Mouse (Mus musculus): ENCODE data around the gene Stk11.
A peak's percentile ranks its signal among the peaks of the same experiment; 100 is the strongest.

The Stk11 gene

DNA sequence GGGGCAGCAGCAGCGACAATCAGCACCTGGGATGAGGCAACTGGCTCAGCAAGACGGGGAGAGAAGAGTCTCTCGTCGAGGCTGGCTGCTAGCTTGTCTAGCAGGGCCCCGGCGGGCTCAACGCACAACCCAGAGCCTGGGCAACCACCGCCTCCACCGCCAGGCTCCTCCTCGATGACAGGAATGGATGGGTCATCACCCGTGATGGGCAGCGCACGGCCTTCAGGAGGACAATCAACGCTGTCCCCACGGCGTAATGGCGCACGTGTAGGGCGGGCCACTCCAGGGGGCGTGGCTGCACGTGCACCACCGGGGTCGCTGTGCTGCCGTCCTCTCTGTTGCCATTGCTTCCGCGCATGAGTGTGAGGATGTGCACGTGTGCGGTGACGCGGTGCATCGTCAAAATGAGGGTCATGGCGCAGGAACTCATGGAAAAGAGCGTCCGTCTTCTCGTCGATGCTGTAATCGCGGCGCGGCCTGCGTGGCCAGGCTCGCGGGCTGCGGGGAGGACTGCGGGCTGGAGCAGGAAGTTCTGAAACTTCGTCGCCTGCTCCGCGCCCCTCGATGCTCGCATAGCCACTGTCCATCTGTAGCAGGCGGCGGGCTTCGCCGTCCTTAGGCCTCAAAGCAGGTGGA is 15.8 kb downstream of the Stk11 start:
- peak; percentile 86 for DNase-seq (ENCODE audit: low spot score)

DNA sequence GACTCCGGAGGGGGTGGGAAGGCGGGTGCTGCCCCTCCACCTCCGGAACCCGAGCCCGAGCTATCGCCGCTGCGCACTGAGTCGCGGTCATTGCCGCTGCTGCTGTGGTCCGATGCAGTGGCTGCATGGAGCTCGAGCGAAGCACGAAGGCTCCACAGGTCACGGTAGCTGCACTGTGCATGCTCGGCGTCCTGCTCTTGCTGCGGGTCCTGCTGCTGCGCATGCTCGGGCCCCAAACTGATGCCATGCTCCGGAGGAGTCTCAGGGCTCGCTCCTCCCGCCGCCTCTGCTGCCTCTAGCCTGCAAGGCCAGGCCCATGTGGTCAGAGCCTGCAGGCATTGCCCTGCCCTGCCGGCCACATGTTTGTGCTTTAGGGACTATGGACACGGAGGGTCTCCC is 16.3 kb downstream of the Stk11 start:
- DNase-seq (ENCODE audit: low spot score) = peak; percentile 58

DNA sequence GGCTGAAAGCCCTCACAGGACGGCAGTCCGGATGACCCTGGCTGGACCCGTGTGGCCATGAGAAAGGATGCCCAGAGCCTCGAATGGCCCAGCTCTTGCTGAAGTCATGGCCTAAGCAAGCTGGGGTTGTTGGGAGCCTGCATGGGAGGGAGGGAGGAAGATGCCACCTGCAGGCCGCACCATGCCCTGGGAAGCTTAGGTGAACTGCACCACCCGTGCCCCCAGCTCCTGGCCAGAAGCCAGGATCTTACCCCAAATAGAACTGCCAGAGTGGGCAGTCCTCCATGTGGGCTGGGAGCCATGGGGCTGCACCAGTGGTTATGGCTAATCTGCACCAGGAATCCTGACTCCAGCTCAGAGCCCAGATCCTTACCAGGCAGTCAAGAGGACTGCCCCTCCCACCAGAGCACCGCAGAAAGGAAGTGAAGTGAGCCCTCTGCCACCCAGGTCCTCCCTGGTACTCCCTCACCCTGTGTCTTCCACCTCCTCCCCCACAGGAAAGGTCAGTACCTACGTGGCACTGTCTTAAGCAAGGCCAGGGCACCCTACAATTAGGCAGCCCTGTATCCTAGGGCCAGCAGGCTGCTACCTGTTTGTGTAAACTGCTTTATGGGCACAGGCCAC is 17.7 kb downstream of the Stk11 start:
- DNase-seq (ENCODE audit: low spot score) = no peak

DNA sequence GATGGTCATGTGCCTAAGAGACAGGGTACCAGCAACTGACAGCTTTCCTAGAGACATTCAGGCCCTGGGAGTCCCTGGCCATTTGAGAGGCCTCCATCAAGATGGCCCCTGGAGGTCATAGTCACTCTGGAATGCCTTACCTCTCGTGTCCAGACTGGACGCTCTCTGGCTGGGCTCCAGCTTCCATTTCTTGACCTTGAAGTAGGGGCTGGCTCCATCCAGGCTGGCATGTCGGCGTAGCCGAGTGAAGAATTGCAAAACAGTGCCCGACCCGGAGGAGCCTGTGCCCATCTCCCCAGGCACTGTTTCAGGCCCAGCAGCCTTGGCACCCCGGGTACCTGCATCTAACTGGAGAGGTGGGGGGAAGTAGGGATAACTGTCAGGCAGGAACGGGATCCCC is 18.8 kb downstream of the Stk11 start:
- DNase-seq (ENCODE audit: low spot score) = no peak

DNA sequence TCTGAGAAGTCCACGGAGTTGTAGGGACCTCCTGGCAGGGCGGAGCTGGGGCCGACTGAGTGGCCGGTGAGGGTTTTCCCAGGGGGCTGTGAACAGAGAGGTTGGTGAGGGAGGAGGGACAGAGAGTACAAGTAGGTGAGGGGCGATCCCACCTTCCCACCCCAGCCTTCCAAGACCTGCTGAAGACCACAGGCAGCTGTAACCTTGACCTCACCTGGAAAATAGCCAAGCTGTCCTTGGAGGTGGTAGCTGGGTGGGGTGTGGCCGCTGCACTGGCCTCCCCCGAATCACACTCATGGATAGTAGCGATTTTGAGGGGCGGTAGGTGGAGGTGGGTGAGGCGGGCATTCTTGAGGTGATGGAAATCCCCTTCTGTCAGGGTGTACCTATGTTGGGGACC is 19.6 kb downstream of the Stk11 start:
- DNase-seq (ENCODE audit: low spot score) = no peak

DNA sequence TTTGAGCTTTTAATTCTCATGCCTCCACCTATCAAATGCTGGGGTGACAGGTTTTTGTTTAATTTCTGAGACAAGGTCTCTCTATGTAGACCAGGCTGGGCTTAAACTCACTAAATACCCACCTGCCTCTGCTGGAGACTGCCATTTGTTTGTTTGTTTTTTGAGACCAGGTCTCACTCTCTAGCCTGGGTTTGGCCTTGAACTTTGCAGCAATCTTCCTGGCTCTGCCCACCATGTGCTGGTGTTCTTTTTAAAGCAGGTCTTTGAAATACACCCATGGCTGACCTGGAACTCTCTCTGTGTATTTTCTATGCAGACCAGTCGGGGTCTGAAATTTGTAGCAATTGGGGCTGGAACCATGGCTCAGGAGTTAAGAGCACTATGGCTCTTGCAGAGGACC is 20.0 kb downstream of the Stk11 start:
- DNase-seq (ENCODE audit: low spot score) = no peak

DNA sequence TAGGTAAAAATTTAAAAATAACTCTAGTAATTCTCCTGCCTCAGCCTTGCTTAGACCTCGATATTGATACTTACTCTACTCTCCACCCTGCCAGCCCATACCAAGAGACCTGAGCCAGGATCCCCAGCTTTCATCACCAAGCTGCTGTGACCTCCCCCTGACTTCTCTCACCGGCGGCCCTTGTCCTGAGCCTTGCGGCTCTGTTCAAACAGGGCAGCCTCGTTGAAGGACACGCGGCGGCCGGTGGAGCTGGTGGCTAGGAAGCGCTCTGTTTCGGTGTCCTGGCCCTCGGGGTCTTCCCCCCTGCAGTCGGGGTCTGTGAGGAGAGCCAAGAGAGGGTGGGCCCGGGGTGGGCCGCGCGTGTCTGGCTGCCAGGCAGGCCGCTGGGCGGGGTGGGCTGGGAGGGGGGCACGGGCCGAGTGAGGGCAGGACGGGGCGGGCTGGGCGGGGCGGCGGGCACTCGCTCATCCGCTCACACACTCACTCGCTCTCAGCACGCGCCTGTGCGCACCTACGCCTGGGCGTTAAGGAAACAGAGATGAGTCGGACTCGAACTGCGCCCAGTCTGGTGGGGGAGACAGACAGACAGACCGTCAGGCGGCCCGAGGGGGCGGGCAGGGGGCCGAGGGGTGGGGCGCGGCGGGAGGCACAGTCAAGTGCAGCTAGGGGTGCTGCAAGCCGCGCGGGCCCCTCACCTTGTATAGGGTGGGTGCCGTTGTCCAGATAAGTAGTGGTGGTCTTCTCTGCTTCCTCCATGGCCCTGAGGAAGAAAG is 20.8 kb downstream of the Stk11 start:
- no peak for DNase-seq (ENCODE audit: low spot score)

DNA sequence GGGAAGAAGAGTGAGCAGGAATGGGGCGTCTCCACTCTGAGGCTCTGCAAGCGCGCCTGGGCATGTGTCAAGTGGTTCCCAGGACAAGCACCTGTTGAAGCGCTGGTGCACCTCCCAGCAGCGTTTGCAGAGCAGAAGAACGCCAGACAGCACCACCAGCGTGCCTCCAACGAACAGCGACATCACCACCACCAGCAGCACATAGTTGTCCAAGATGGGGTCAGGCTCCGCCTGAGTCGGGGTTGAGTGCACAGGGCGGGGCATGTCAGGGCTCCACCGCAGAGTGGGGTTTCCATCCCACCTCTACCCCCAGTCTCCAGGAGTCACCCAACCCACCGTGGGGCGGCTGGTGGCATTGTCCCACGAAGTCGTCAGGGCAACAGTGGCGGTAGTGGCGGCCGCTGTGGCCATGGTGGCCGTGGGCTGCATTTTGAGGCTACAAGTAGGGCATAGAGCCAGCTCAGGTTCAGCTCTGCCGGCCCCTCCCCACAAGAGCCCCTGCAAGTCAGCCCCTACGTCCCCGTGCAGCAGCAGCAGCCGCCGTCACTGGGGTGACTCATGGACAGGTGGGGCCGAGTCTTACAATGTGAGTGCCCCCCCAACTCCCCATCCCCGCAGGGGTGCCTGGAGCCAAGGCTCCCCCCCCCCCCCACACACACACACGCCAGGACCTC is 21.5 kb downstream of the Stk11 start:
- peak; percentile 47 for DNase-seq (ENCODE audit: low spot score)

DNA sequence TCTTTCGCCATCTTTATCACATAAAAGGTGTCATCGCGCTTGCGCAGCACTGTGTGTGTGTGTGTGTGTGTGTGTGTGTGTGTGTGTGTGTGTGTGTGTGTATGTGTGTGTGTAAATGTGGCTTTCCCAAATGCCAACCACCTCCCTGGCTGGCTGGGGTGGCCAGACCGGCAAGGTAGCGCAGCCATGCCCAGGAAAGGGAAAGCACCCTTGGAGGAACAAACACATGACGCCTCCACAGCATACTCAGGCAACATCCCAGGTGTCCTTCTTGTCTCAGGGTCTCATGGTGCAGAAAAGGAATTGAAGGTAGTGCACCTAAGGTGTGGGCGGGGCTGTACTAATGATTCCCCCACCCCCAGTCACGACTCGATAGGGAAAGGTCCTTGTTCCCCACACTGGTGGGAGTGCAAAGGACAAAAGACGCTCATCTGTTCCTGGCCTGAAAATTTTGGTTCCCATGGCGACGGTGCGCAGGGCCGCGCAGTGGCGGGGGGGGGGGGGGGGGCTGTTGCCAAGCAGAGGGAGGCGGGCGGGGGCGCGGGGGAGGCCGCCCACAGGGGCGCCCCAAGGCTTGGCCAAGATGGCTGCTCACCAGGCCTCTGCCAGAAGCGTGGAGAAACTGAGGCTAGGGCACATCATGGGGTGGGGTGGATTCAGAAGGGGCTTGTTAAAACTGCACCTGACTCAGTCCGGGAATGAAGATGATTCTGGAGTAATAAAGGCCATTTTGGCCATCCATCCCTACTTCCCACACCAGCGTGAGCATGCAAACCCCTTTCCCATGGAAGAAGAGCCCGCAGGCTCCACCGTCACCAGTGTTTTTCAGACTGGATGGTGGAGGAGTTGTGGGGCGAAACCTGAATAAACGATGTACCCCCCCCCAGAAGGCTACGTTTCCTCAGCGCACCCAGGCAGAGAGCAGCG is 22.3 kb downstream of the Stk11 start:
- DNase-seq (ENCODE audit: low spot score) = no peak

DNA sequence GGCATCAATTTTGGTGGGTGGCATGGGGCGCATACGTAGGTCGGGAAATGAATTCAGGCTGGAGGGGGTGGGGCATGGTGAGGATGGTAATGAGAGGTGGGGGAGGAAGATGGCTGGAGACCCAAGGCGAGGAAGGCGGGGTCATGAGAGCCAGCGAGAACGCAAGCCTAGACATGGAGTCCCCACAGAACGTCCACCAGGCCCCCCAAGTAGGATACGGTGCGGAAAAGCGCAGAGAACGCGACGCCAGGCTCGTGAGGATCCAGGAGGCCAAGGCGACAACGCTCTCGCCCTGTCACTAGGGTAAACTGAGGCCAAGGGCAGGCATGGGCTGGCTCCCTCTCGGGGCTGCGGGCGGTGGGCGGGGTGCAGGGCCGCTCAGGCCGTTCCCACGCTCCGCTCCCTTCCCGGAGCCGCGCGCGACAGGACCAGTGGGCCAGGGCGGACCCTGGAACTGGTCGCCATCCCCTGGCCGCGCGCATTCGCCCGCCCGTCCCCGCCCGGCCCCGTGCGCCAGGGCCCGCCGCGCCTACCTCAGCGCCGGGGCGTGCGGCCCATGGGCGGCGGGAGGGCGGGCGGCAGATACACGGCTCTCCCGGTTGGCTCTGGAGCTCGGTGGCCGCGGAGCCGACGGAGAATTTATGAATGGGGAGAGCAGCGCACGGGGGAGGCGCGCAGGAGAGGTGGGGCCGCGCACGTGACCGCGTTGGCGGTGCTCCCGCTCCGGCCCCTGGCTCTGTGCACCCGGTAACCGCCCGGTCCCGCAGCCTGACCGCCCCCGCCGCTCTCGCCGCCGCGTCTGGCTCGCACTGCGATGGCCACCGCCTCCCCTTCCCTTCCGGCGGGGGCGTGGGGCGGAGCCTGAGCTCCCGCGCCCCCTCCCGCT is 23.2 kb downstream of the Stk11 start, which contains the start of gene Atp5d:
Gene Atp5d, plus strand, starts transcription at position 80 of the 886 bp plus-strand sequence.
- peak; percentile 74 for DNase-seq (ENCODE audit: low spot score)

DNA sequence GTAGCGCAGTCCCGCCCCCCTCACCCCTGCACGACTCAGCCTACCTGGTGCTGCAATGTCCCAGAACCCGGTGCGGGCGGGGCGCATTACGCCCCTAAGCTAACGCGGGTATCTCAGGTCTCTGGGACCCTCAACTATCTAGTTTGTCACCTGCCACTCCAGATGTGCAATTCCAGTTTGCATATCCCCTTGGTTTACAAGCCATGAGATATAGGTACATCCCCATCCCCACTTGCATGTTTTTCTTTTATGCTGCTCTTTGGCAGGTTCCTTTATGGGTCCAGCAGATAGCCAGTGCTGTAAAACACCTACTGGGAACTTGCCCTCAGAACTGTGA is 23.8 kb downstream of the Stk11 start:
- no peak for DNase-seq (ENCODE audit: low spot score)

DNA sequence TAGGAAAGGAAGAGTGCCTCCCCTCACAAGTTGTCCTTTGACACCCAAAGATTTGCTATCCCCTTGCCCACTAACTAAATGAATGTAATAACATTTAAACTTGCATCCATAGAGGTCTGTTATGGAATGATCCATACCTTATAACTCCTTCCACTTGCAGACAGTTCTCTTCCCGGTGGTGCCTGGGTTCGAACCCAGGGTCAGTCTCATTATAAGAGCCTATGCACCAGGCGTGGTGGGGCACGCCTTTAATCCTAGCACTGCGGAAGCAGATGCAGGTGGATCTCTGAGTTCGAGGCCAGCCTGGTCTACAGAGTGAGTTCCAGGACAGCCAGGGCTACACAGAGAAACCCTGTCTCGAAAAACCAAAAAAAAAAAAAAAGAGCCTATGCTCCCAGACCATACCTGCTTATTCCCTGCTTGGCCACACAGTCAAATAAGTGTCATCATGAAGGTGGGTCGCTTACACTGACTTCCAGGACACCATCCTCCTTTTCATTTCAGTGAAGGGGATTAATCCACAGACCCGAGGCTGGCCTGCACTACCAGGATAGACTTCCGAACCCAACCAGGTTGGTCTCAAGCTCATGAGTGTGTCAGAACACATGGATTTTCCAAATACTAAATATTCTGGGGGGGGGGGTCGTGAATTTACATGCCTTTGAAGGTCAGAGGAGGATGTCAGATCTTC is 24.5 kb downstream of the Stk11 start:
- DNase-seq (ENCODE audit: low spot score) = no peak

DNA sequence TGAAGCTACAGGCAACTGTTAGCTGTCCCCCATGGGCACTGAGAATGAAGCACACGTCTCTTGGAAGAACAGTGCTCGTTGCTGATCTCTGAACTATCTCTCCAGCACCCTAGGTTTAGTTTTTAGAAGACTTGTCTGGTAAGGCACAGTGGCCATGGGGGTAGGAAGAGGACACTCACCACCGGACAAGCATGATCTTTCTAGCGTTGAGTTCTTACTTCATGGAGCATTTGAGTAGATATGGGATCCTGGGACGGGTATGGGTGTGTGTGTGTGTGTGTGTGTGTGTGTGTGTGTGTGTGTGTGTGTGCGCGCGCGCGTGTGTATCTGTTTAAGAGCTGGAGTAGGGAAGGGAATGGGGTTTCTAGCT is 25.0 kb downstream of the Stk11 start, which contains the start of gene Cbarp:
Gene Cbarp, minus strand, starts transcription at position 170 of the 370 bp plus-strand sequence.
- no peak for DNase-seq (ENCODE audit: low spot score)

DNA sequence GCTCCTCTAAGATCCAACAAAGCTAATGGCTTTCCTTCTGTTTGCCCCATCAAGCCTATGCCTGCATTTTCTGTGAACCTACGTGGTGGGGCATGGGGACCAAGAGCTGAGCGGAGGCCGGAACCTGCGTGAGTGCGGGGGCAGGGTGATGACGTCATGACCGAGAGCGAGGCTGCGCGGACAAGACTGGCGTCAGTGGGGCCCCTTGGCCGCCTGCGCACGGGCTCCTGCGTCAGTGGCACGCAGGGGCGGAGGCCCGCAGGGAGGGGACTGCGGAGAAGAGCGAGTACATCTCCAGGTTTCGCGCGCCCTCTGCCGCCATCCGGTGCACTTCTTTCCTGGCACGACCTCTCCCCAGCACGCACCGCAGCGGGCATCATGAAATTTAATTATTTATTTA is 25.6 kb downstream of the Stk11 start:
- peak; percentile 96 for DNase-seq (ENCODE audit: low spot score)

DNA sequence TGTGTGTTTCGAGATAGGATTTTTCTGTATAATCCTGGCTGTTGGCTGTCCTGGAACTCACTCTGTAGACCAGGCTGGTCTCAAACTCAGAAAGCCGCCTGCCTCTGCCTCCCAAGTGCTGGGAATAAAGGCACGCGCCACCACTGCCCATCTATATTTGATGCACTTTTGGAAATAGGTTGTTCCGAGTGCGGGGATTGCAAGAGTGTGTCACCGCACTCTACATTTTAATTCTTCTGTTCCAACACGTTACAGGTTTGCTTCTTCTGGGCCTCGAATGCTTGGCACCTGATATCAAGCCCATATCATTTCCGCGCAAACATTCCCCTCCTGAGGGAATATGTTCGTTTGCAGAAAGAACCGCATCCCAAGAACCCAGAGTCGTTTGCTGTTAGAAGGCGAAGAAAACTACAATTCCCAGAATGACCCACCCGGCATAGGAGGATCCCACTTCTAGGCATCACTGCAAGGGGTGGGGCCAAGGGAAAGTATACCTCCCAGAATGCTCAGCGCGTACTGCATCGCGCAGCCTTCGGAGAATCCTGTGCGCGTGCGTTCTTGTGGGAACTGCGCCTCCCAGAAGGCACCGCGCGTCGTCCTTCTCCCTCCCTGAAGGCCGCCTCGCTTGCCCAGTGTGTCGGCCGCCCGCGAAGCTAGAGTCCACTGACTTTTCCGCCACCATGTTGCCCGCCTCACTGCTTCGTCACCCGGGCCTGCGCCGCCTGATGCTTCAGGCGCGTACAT is 26.4 kb downstream of the Stk11 start:
- peak; percentile 100 for DNase-seq (ENCODE audit: low spot score)

DNA sequence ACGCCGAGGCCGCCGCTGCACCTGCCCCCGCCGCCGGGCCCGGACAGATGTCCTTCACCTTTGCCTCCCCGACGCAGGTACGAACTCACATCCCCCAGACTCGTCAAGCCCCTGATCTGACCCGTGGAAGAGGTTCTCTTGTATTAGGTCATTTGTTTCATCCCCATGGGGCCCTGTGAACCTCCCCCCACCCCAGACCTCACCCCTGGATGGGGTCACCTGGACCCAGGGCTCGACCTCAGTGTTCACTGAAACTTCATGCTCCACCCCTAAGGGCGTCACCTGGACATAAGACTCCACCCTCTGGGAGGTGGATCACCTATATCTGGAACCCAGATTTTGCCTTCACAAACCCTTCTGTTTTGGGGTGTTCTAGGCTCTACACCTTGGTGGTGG is 26.9 kb downstream of the Stk11 start:
- DNase-seq (ENCODE audit: low spot score) = no peak

DNA sequence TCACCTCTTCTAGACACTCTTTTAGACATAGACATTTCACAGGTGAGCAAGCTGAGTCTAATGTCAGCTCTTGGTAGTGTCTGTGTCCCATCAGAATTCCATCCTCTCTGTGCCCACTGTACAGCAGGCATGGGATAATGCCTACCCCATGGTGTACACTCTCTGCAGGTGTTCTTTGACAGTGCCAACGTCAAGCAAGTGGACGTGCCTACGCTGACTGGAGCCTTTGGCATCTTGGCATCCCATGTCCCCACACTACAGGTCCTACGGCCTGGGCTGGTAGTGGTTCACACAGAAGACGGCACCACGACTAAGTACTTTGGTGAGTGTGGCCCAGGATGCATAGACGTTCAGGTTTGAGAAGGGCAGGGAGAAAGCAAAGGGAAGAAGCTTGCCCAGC is 28.1 kb downstream of the Stk11 start:
- DNase-seq (ENCODE audit: low spot score) = no peak

DNA sequence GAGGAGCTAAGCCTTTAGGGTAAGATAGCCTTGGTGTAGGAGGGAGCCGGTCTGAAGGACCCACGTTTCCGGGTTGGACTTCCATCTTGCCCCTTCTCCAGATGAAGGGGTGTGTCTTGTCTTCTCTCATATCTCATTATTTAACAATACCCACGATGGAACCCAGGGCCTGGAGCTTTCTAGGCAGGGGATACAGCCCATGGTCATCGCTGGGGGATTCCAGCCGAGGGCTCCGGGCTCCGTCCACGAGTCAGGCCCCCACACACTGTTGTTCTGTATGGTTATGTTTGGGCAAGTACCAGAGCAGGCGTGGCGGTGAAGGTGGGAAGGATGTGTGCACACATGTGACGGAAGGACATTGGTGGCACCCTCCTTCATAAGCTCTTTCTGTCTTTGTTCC is 28.6 kb downstream of the Stk11 start:
- no peak for DNase-seq (ENCODE audit: low spot score)

Data from embryo, embryonic 10 days (tissue).